Mouse (Mus musculus) ES-E14 (cell line): ENCODE data around the gene Olfr1396.
"Not testable (repeated sequence)": the region's sequence is repeated elsewhere in the genome, so short reads cannot be mapped to it uniquely, and the experiment has no call there.

Source experiments
- CHD2 ChIP-seq: IDR thresholded peaks from 2 replicates; pipeline ENCODE4 v1.6.1; 2014; ENCODE audit warnings: mild to moderate bottlenecking, low read depth, low read length, inconsistent platforms
- HCFC1 ChIP-seq: IDR thresholded peaks from 2 replicates; pipeline ENCODE4 v1.6.1; 2012; ENCODE audit warnings: low read length, inconsistent platforms, borderline replicate concordance; ENCODE audit not compliant: insufficient read depth
- MAFK ChIP-seq: IDR thresholded peaks from 2 replicates; pipeline ENCODE4 v1.6.1; 2014; ENCODE audit warnings: mild to moderate bottlenecking, low read depth, low read length, inconsistent platforms; ENCODE audit not compliant: insufficient read depth

DNA sequence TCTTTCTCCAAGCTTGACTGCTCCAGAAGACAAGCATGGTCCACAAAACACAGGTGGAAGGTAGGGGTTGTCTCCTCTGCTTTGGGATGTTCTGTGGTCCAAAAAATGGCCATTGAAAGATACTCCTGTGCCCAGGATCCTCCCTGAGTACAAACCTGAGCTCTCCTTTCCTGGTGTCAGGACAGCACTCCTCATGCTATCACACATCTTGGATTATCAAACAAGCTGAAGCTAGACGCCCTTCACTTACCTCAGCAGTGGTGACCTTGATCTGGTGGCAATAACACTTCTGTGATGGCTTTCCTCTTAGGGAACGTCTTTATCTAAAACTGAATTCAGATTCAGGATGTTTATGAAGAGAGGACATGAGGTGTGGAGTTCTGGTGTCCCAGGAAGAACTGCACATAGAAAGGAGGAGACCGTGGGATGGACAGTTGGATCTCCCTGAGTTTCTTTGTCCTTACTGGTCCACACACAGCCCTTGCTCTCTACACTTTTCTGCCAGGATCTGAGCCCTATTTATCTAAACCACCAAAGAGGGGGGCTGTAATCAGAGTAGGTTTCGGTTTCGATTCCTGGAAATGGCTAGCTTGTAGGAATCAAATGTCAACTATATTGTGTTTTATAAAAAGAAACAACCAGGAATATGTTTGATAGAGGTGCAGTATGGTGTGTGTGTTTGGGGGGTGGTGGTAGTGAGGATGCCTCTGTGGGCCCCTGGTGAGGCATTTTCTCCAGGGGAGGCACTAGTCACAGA, 50.8 kb downstream of the Olfr1396 start, which contains the start of gene Tgtp2:
- TF ChIP-seq CHD2, HCFC1, MAFK: not testable (repeated sequence)
